Mouse (Mus musculus) kidney, embryonic 15.5 days (tissue): ENCODE measurements around the gene Cdh15. TPM values are rescaled to one million over a fixed set of nuclear protein-coding genes. Genes with fewer than 3 reads are reported as not detected.
A peak's percentile ranks its signal among the peaks of the same experiment; 100 is the strongest.

Source experiments
- ATAC-seq: fragments of 200-750 bp; cut with Nextera tagmentation; replicated peaks from 2 replicates; pipeline ENCODE4 v1.8.0; 2017; ENCODE audit warnings: moderate TSS enrichment; ENCODE audit not compliant: low FRiP score
- H3K27ac ChIP-seq: fragments of 300-500 bp; sonication (generic); 2 replicates; pipeline ENCODE4 v1.5.1; 2015; ENCODE audit warnings: mild to moderate bottlenecking, inconsistent platforms
- H3K27me3 ChIP-seq: fragments of 300-500 bp; sonication (generic); 2 replicates; pipeline ENCODE4 v1.6.1; 2015; ENCODE audit warnings: inconsistent platforms
- H3K36me3 ChIP-seq: fragments of 300-500 bp; sonication (generic); 2 replicates; pipeline ENCODE4 v1.6.1; 2015; ENCODE audit warnings: inconsistent platforms
- H3K4me1 ChIP-seq: fragments of 300-500 bp; sonication (generic); 2 replicates; pipeline ENCODE4 v1.6.1; 2015; ENCODE audit warnings: inconsistent platforms
- H3K4me2 ChIP-seq: fragments of 300-500 bp; sonication (generic); 2 replicates; pipeline ENCODE4 v1.6.1; 2015; ENCODE audit warnings: moderate library complexity, mild to moderate bottlenecking, inconsistent platforms
- H3K4me3 ChIP-seq: fragments of 300-500 bp; sonication (generic); replicated peaks from 2 replicates; pipeline ENCODE4 v1.5.1; 2015; ENCODE audit warnings: mild to moderate bottlenecking, inconsistent platforms
- H3K9ac ChIP-seq: fragments of 300-500 bp; sonication (generic); 2 replicates; pipeline ENCODE4 v1.6.1; 2015; ENCODE audit warnings: mild to moderate bottlenecking, inconsistent platforms
- H3K9me3 ChIP-seq: fragments of 300-500 bp; sonication (generic); replicated peaks from 2 replicates; pipeline ENCODE4 v1.6.1; 2016; ENCODE audit warnings: inconsistent platforms
- WGBS: fragments of 180-500 bp; shearing (Covaris S2); methylation state at CpG from one replicate; pipeline ENCODE4 v1.1.7; 2015; ENCODE audit warnings: mixed read lengths; 5-methylcytosine and 5-hydroxymethylcytosine counted together
- polyA plus RNA-seq: library from polyadenylated mRNA; unstranded; fragments of >200 nt; fragmentation: Nextera tagmentation; extraction: Ambion mirVana; gene quantifications from 2 replicates; pipeline ENCODE4 v1.2.1, GENCODE M21; 2015

Cdh15 gene
- polyA plus RNA-seq, 1 experiment from 2014 or later = 2.3 TPM

GRCm38 (mm10) chr8:122865441-122865840 lies 17.7 kb downstream of the Cdh15 start:
- H3K36me3 ChIP-seq = no peaks in the 10 kb centered on the region
- H3K27ac ChIP-seq = no peak overlapping the region
- 64% methylated on average over 10 of the region's 10 CpGs for WGBS
- peak overlapping the region; percentile 57 for H3K4me2 ChIP-seq
- ATAC-seq = no peak
- H3K9me3 ChIP-seq = peaks cover 7% of the 10 kb centered on the region; the same call in 1 of the 2 replicates
- H3K4me3 ChIP-seq = peak overlapping the region; percentile 30; the same call in 1 of the 2 replicates
- peaks cover 14% of the 10 kb centered on the region for H3K4me1 ChIP-seq
- no peak overlapping the region for H3K9ac ChIP-seq
- H3K27me3 ChIP-seq = no peaks in the 10 kb centered on the region

- Histone ChIP-seq H3K36me3 (no peaks in the 10 kb centered on the region), H3K4me1 (peaks cover 16% of the 10 kb centered on the region), H3K4me3 (no peak overlapping the region), H3K27me3 (no peaks in the 10 kb centered on the region), H3K4me2 (no peak overlapping the region), H3K27ac (no peak overlapping the region), H3K9ac (no peak overlapping the region), H3K9me3 (peaks cover 7% of the 10 kb centered on the region; the same call in 1 of the 2 replicates)
- 89% methylated on average over 8 of the region's 8 CpGs for WGBS
- ATAC-seq = no peak
These were observed 18.5 kb downstream of the Cdh15 start for GRCm38 (mm10) chr8:122866231-122866630.

GRCm38 (mm10) chr8:122867982-122868381 lies 20.2 kb downstream of the Cdh15 start:
- 89% methylated on average over 6 of the region's 6 CpGs for WGBS
- H3K4me1 ChIP-seq = peaks cover 16% of the 10 kb centered on the region
- ATAC-seq = no peak
- H3K9ac ChIP-seq = no peak overlapping the region
- no peak overlapping the region for H3K4me3 ChIP-seq
- no peak overlapping the region for H3K4me2 ChIP-seq
- no peaks in the 10 kb centered on the region for H3K27me3 ChIP-seq
- peaks cover 7% of the 10 kb centered on the region; the same call in 1 of the 2 replicates for H3K9me3 ChIP-seq
- no peak overlapping the region for H3K27ac ChIP-seq
- H3K36me3 ChIP-seq = no peaks in the 10 kb centered on the region

- no peak overlapping the region for H3K9ac ChIP-seq
- no peaks in the 10 kb centered on the region for H3K27me3 ChIP-seq
- WGBS = 19% methylated on average over 31 of the region's 31 CpGs
- H3K4me1 ChIP-seq = peaks cover 6% of the 10 kb centered on the region
- no peak overlapping the region for H3K27ac ChIP-seq
- peak; percentile 55; the same call in 1 of the 2 replicates for ATAC-seq
- peak overlapping the region; percentile 17 for H3K4me3 ChIP-seq
- H3K9me3 ChIP-seq = no peaks in the 10 kb centered on the region; the same call in 1 of the 2 replicates
- no peaks in the 10 kb centered on the region for H3K36me3 ChIP-seq
- H3K4me2 ChIP-seq = peak overlapping the region; percentile 54
These were observed 22.7 kb downstream of the Cdh15 start for GRCm38 (mm10) chr8:122870377-122870863.

GRCm38 (mm10) chr8:122871663-122872062 lies 23.9 kb downstream of the Cdh15 start:
- 74% methylated on average over 9 of the region's 9 CpGs for WGBS
- H3K4me1 ChIP-seq = peaks cover 6% of the 10 kb centered on the region
- no peaks in the 10 kb centered on the region for H3K9me3 ChIP-seq
- H3K4me2 ChIP-seq = no peak overlapping the region
- no peak overlapping the region for H3K27ac ChIP-seq
- no peaks in the 10 kb centered on the region for H3K36me3 ChIP-seq
- no peaks in the 10 kb centered on the region for H3K27me3 ChIP-seq
- ATAC-seq = no peak
- no peak overlapping the region for H3K9ac ChIP-seq
- no peak overlapping the region for H3K4me3 ChIP-seq

GRCm38 (mm10) chr8:122873171-122873570 lies 25.4 kb downstream of the Cdh15 start:
- Histone ChIP-seq H3K9me3 (no peaks in the 10 kb centered on the region), H3K36me3 (no peaks in the 10 kb centered on the region), H3K27ac (no peak overlapping the region), H3K27me3 (no peaks in the 10 kb centered on the region), H3K9ac (no peak overlapping the region), H3K4me2 (no peak overlapping the region), H3K4me1 (peaks cover 6% of the 10 kb centered on the region), H3K4me3 (no peak overlapping the region)
- 34% methylated on average over 6 of the region's 6 CpGs for WGBS
- no peak for ATAC-seq

- H3K4me1 ChIP-seq = peaks cover 7% of the 10 kb centered on the region
- H3K9ac ChIP-seq = no peak overlapping the region
- ATAC-seq = no peak
- no peak overlapping the region for H3K27ac ChIP-seq
- no peak overlapping the region for H3K4me2 ChIP-seq
- H3K27me3 ChIP-seq = no peaks in the 10 kb centered on the region
- no peaks in the 10 kb centered on the region for H3K9me3 ChIP-seq
- H3K4me3 ChIP-seq = no peak overlapping the region
- 58% methylated on average over 5 of the region's 5 CpGs for WGBS
- no peaks in the 10 kb centered on the region for H3K36me3 ChIP-seq
These were observed 27.4 kb downstream of the Cdh15 start for GRCm38 (mm10) chr8:122875186-122875585.

GRCm38 (mm10) chr8:122878231-122878630 lies 30.5 kb downstream of the Cdh15 start:
- WGBS = 87% methylated on average over 3 of the region's 3 CpGs
- H3K36me3 ChIP-seq = peaks cover 19% of the 10 kb centered on the region
- no peak overlapping the region for H3K4me3 ChIP-seq
- no peak for ATAC-seq
- no peak overlapping the region for H3K27ac ChIP-seq
- no peaks in the 10 kb centered on the region for H3K9me3 ChIP-seq
- H3K4me1 ChIP-seq = peaks cover 2% of the 10 kb centered on the region; the same call in 1 of the 2 replicates
- H3K9ac ChIP-seq = no peak overlapping the region
- H3K4me2 ChIP-seq = no peak overlapping the region
- H3K27me3 ChIP-seq = no peaks in the 10 kb centered on the region

GRCm38 (mm10) chr8:122880302-122880701 lies 32.5 kb downstream of the Cdh15 start:
- H3K27ac ChIP-seq = no peak overlapping the region
- no peak for ATAC-seq
- WGBS = 48% methylated on average over 3 of the region's 3 CpGs

GRCm38 (mm10) chr8:122883671-122884070 lies 35.9 kb downstream of the Cdh15 start:
- ATAC-seq = no peak
- peaks cover 73% of the 10 kb centered on the region for H3K36me3 ChIP-seq
- no peak overlapping the region for H3K4me3 ChIP-seq
- no peak overlapping the region for H3K9ac ChIP-seq
- no peak overlapping the region for H3K27ac ChIP-seq
- no peaks in the 10 kb centered on the region for H3K27me3 ChIP-seq
- no peaks in the 10 kb centered on the region for H3K9me3 ChIP-seq
- WGBS = 83% methylated on average over 10 of the region's 10 CpGs
- H3K4me2 ChIP-seq = no peak overlapping the region
- H3K4me1 ChIP-seq = peaks cover 2% of the 10 kb centered on the region; the same call in 1 of the 2 replicates

More at GRCm38 (mm10) chr8:122880302-122880701, 32.5 kb downstream of the Cdh15 start:
- Histone ChIP-seq H3K9ac (no peak overlapping the region), H3K9me3 (no peaks in the 10 kb centered on the region), H3K27me3 (no peaks in the 10 kb centered on the region), H3K4me2 (no peak overlapping the region), H3K36me3 (peaks cover 39% of the 10 kb centered on the region), H3K4me3 (no peak overlapping the region), H3K4me1 (peaks cover 2% of the 10 kb centered on the region; the same call in 1 of the 2 replicates)

GRCm38 (mm10) chr8:122891440-122891839 lies 43.7 kb downstream of the Cdh15 start:
- Histone ChIP-seq H3K4me1 (no peaks in the 10 kb centered on the region), H3K27ac (no peak overlapping the region), H3K4me3 (no peak overlapping the region), H3K9ac (no peak overlapping the region), H3K9me3 (no peaks in the 10 kb centered on the region), H3K4me2 (no peak overlapping the region), H3K36me3 (peaks cover 98% of the 10 kb centered on the region), H3K27me3 (no peaks in the 10 kb centered on the region)
- WGBS = 87% methylated on average over 12 of the region's 12 CpGs
- no peak for ATAC-seq

- WGBS = 90% methylated on average over 12 of the region's 12 CpGs
- Histone ChIP-seq H3K9ac (no peak overlapping the region), H3K36me3 (peaks cover 98% of the 10 kb centered on the region), H3K4me3 (no peak overlapping the region), H3K4me1 (no peaks in the 10 kb centered on the region), H3K27me3 (no peaks in the 10 kb centered on the region), H3K27ac (no peak overlapping the region), H3K4me2 (no peak overlapping the region), H3K9me3 (no peaks in the 10 kb centered on the region)
- ATAC-seq = no peak
These were observed 45.7 kb downstream of the Cdh15 start for GRCm38 (mm10) chr8:122893451-122893850.

- ATAC-seq = no peak
- H3K4me3 ChIP-seq = no peak overlapping the region
- no peak overlapping the region for H3K9ac ChIP-seq
- H3K36me3 ChIP-seq = peaks cover 95% of the 10 kb centered on the region
- H3K4me1 ChIP-seq = no peaks in the 10 kb centered on the region
- H3K4me2 ChIP-seq = no peak overlapping the region
- 92% methylated on average over 11 of the region's 11 CpGs for WGBS
- no peak overlapping the region for H3K27ac ChIP-seq
- H3K27me3 ChIP-seq = no peaks in the 10 kb centered on the region
- no peaks in the 10 kb centered on the region for H3K9me3 ChIP-seq
These were observed 48.6 kb downstream of the Cdh15 start for GRCm38 (mm10) chr8:122896317-122896716.
